Mouse (Mus musculus) lung, embryonic 15.5 days (tissue): Measurements from ENCODE around the gene Csnk1g2. TPM values are rescaled to one million over a fixed set of nuclear protein-coding genes. Genes with fewer than 3 reads are reported as not detected.

ENCODE experiments used
- ATAC-seq: fragments of 200-750 bp; cut with Nextera tagmentation; 2 replicates; pipeline ENCODE4 v1.8.0; 2017; ENCODE audit warnings: moderate number of reproducible peaks, borderline replicate concordance; ENCODE audit not compliant: low FRiP score, low TSS enrichment; ENCODE audit errors: extremely low read depth
- H3K27ac ChIP-seq: fragments of 300-500 bp; sonication (generic); 2 replicates; pipeline ENCODE4 v1.5.1; 2015; ENCODE audit warnings: moderate library complexity, mild to moderate bottlenecking, inconsistent platforms
- H3K27me3 ChIP-seq: fragments of 300-500 bp; sonication (generic); 2 replicates; pipeline ENCODE4 v1.6.1; 2015; ENCODE audit warnings: inconsistent platforms
- H3K36me3 ChIP-seq: fragments of 300-500 bp; sonication (generic); 2 replicates; pipeline ENCODE4 v1.6.1; 2015; ENCODE audit warnings: inconsistent platforms
- H3K4me1 ChIP-seq: fragments of 300-500 bp; sonication (generic); 2 replicates; pipeline ENCODE4 v1.6.1; 2015; ENCODE audit warnings: inconsistent platforms
- H3K4me2 ChIP-seq: fragments of 300-500 bp; sonication (generic); 2 replicates; pipeline ENCODE4 v1.6.1; 2015; ENCODE audit warnings: inconsistent platforms, mild to moderate bottlenecking, moderate library complexity
- H3K4me3 ChIP-seq: fragments of 300-500 bp; sonication (generic); 2 replicates; pipeline ENCODE4 v1.5.1; 2015; ENCODE audit warnings: mild to moderate bottlenecking, inconsistent platforms
- H3K9ac ChIP-seq: fragments of 300-500 bp; sonication (generic); 2 replicates; pipeline ENCODE4 v1.6.1; 2015; ENCODE audit warnings: inconsistent platforms
- H3K9me3 ChIP-seq: fragments of 300-500 bp; sonication (generic); 2 replicates; pipeline ENCODE4 v1.6.1; 2016; ENCODE audit warnings: inconsistent platforms
- WGBS: fragments of 180-500 bp; shearing (Covaris S2); methylation state at CpG from one replicate; pipeline ENCODE4 v1.1.7; 2015; 5-methylcytosine and 5-hydroxymethylcytosine counted together
- polyA plus RNA-seq: library from polyadenylated mRNA; unstranded; fragments of >200 nt; fragmentation: Nextera tagmentation; extraction: Ambion mirVana; gene quantifications from 2 replicates; pipeline ENCODE4 v1.2.1, GENCODE M21; 2015

Gene Csnk1g2
- polyA plus RNA-seq, 1 experiment from 2014 or later, result 152 TPM

- Histone ChIP-seq H3K9ac (no peak overlapping the region), H3K4me1 (peaks cover 39% of the 10 kb centered on the region), H3K4me3 (no peak overlapping the region), H3K27ac (no peak overlapping the region), H3K27me3 (no peaks in the 10 kb centered on the region), H3K9me3 (no peaks in the 10 kb centered on the region), H3K4me2 (no peak overlapping the region), H3K36me3 (peaks cover 63% of the 10 kb centered on the region)
- no peak for ATAC-seq
- WGBS, result 87% methylated on average over 4 of the region's 4 CpGs
Observed at GRCm38 (mm10) chr10:80671251-80671650, 48.6 kb downstream of the Csnk1g2 start.

GRCm38 (mm10) chr10:80671936-80672690 lies 49.5 kb downstream of the Csnk1g2 start:
- Histone ChIP-seq H3K27ac (no peak overlapping the region), H3K4me2 (no peak overlapping the region), H3K9me3 (no peaks in the 10 kb centered on the region), H3K9ac (no peak overlapping the region), H3K4me1 (peaks cover 35% of the 10 kb centered on the region), H3K4me3 (no peak overlapping the region), H3K36me3 (peaks cover 55% of the 10 kb centered on the region), H3K27me3 (no peaks in the 10 kb centered on the region)
- no peak for ATAC-seq
- 84% methylated on average over 11 of the region's 11 CpGs for WGBS

- 87% methylated on average over 3 of the region's 3 CpGs for whole genome bisulfite sequencing
- Histone ChIP-seq H3K4me2 (peak overlapping the region; percentile 77), H3K4me3 (peak overlapping the region; percentile 90), H3K36me3 (peaks cover 39% of the 10 kb centered on the region), H3K27me3 (no peaks in the 10 kb centered on the region), H3K27ac (no peak overlapping the region; the same call in 1 of the 2 replicates), H3K9ac (peak overlapping the region; percentile 87), H3K4me1 (peaks cover 49% of the 10 kb centered on the region), H3K9me3 (no peaks in the 10 kb centered on the region)
- ATAC-seq, result no peak
Observed at GRCm38 (mm10) chr10:80673690-80674089, 51.1 kb downstream of the Csnk1g2 start.

GRCm38 (mm10) chr10:80674161-80674711 lies 51.6 kb downstream of the Csnk1g2 start:
- Histone ChIP-seq H3K27me3 (no peaks in the 10 kb centered on the region), H3K4me3 (peak overlapping the region; percentile 90), H3K4me1 (peaks cover 55% of the 10 kb centered on the region), H3K4me2 (peak overlapping the region; percentile 77), H3K9me3 (no peaks in the 10 kb centered on the region), H3K36me3 (peaks cover 33% of the 10 kb centered on the region), H3K9ac (peak overlapping the region; percentile 87), H3K27ac (peak overlapping the region; percentile 98; the same call in 1 of the 2 replicates)
- WGBS, result 45% methylated on average over 5 of the region's 5 CpGs
- ATAC-seq, result no peak

GRCm38 (mm10) chr10:80674851-80675404 lies 52.3 kb downstream of the Csnk1g2 start:
- H3K4me2 ChIP-seq, result peak overlapping the region; percentile 77
- ATAC-seq, result no peak
- no peaks in the 10 kb centered on the region for H3K9me3 ChIP-seq
- H3K27me3 ChIP-seq, result no peaks in the 10 kb centered on the region
- peak overlapping the region; percentile 90 for H3K4me3 ChIP-seq
- 10% methylated on average over 6 of the region's 6 CpGs for WGBS
- H3K9ac ChIP-seq, result peak overlapping the region; percentile 87
- peaks cover 26% of the 10 kb centered on the region for H3K36me3 ChIP-seq
- H3K4me1 ChIP-seq, result peaks cover 61% of the 10 kb centered on the region
- peak overlapping the region; percentile 98 for H3K27ac ChIP-seq

GRCm38 (mm10) chr10:80675405-80676197 lies 53.0 kb downstream of the Csnk1g2 start:
- WGBS, result 0% methylated on average over 41 of the region's 54 CpGs
- H3K27ac ChIP-seq, result peak overlapping the region; percentile 98
- no peak; the same call in 1 of the 2 replicates for ATAC-seq
- H3K4me3 ChIP-seq, result peak overlapping the region; percentile 90
- H3K4me2 ChIP-seq, result peak overlapping the region; percentile 77
- no peaks in the 10 kb centered on the region for H3K9me3 ChIP-seq
- peaks cover 20% of the 10 kb centered on the region for H3K36me3 ChIP-seq
- peak overlapping the region; percentile 87 for H3K9ac ChIP-seq
- no peaks in the 10 kb centered on the region for H3K27me3 ChIP-seq
- H3K4me1 ChIP-seq, result peaks cover 61% of the 10 kb centered on the region

GRCm38 (mm10) chr10:80676198-80676928 lies 53.7 kb downstream of the Csnk1g2 start:
- ATAC-seq, result peak; percentile 91
- Histone ChIP-seq H3K4me2 (peak overlapping the region; percentile 77), H3K4me1 (peaks cover 61% of the 10 kb centered on the region), H3K27ac (peak overlapping the region; percentile 98), H3K4me3 (peak overlapping the region; percentile 90), H3K9me3 (no peaks in the 10 kb centered on the region), H3K9ac (peak overlapping the region; percentile 87), H3K36me3 (peaks cover 13% of the 10 kb centered on the region), H3K27me3 (no peaks in the 10 kb centered on the region)
- WGBS, result under 1% methylated on average over 58 of the region's 78 CpGs

GRCm38 (mm10) chr10:80677128-80677875 lies 54.7 kb downstream of the Csnk1g2 start:
- Histone ChIP-seq H3K4me1 (peaks cover 60% of the 10 kb centered on the region), H3K36me3 (peaks cover 4% of the 10 kb centered on the region), H3K4me2 (peak overlapping the region; percentile 77), H3K4me3 (peak overlapping the region; percentile 90), H3K27ac (peak overlapping the region; percentile 98), H3K9me3 (no peaks in the 10 kb centered on the region), H3K27me3 (no peaks in the 10 kb centered on the region), H3K9ac (peak overlapping the region; percentile 66)
- no peak for ATAC-seq
- WGBS, result 20% methylated on average over 9 of the region's 9 CpGs

GRCm38 (mm10) chr10:80677942-80678436 lies 55.4 kb downstream of the Csnk1g2 start, which contains the start of gene Mknk2:
Mknk2 (minus strand) TSS chr10:80678112.
- Histone ChIP-seq H3K4me1 (peaks cover 54% of the 10 kb centered on the region), H3K4me2 (peak within 1 kb of the TSS; percentile 77), H3K27ac (peak within 1 kb of the TSS; percentile 98), H3K27me3 (no peaks in the 10 kb centered on the region), H3K9me3 (no peaks in the 10 kb centered on the region), H3K9ac (peak within 1 kb of the TSS; percentile 66), H3K4me3 (peak within 1 kb of the TSS; percentile 90), H3K36me3 (no peaks in the 10 kb centered on the region; the same call in 1 of the 2 replicates)
- peak; percentile 43 for ATAC-seq
- 2% methylated on average over 8 of the region's 8 CpGs for WGBS

GRCm38 (mm10) chr10:80678601-80679377 lies 56.2 kb downstream of the Csnk1g2 start:
- H3K9me3 ChIP-seq, result no peaks in the 10 kb centered on the region
- no peaks in the 10 kb centered on the region for H3K27me3 ChIP-seq
- peak overlapping the region; percentile 98 for H3K27ac ChIP-seq
- 0 out of 2 replicates have a peak overlapping the region, but pooled peaks have one; percentile 66 for H3K9ac ChIP-seq
- 51% methylated on average over 8 of the region's 10 CpGs for WGBS
- H3K4me1 ChIP-seq, result peaks cover 46% of the 10 kb centered on the region
- H3K4me3 ChIP-seq, result 0 out of 2 replicates have a peak overlapping the region, but pooled peaks have one; percentile 12
- H3K4me2 ChIP-seq, result peak overlapping the region; percentile 77
- ATAC-seq, result 0 out of 2 replicates have a peak, but pooled peaks have one; percentile 2
- H3K36me3 ChIP-seq, result peaks cover 1% of the 10 kb centered on the region; the same call in 1 of the 2 replicates
